Mouse (Mus musculus): ENCODE measurements around the gene Flcn.
A peak's percentile ranks its signal among the peaks of the same experiment; 100 is the strongest.
"Not testable (repeated sequence)": the region's sequence is repeated elsewhere in the genome, so short reads cannot be mapped to it uniquely, and the experiment has no call there.

The Flcn gene

GRCm38 (mm10) chr11:59809670-59810474 lies at the start of gene Flcn:
Gene Flcn (minus strand): TSS chr11:59810016.
- DNase-seq: peak; percentile 88

GRCm38 (mm10) chr11:59852865-59853264 lies 43.0 kb upstream of the Flcn start:
- no peak for DNase-seq

- peak; percentile 77 for DNase-seq
These were observed 38.4 kb upstream of the Flcn start for GRCm38 (mm10) chr11:59847891-59848884.

GRCm38 (mm10) chr11:59847131-59847530 lies 37.3 kb upstream of the Flcn start:
- peak; percentile 64 for DNase-seq

- DNase-seq: no peak
These were observed 36.5 kb upstream of the Flcn start for GRCm38 (mm10) chr11:59846311-59846710.

- DNase-seq: peak; percentile 96
These were observed 29.8 kb upstream of the Flcn start, which contains the start of gene Cops3 for GRCm38 (mm10) chr11:59839459-59840126. Gene Cops3 (minus strand): TSS chr11:59839838.

- DNase-seq: peak; percentile 93
These were observed 29.2 kb upstream of the Flcn start, which contains the start of gene Nt5m for GRCm38 (mm10) chr11:59839008-59839458. Gene Nt5m (plus strand): TSS chr11:59839447.

- no peak for DNase-seq
These were observed 28.6 kb upstream of the Flcn start for GRCm38 (mm10) chr11:59838426-59838825.

- not testable (repeated sequence) for DNase-seq
These were observed 28.0 kb upstream of the Flcn start for GRCm38 (mm10) chr11:59837789-59838188.

GRCm38 (mm10) chr11:59821625-59822024 lies 11.8 kb upstream of the Flcn start:
- no peak for DNase-seq

- no peak for DNase-seq
These were observed 8.1 kb upstream of the Flcn start for GRCm38 (mm10) chr11:59817916-59818315.

- no peak for DNase-seq
These were observed 5.8 kb upstream of the Flcn start for GRCm38 (mm10) chr11:59815482-59816065.

GRCm38 (mm10) chr11:59814936-59815335 lies 5.1 kb upstream of the Flcn start:
- no peak for DNase-seq

GRCm38 (mm10) chr11:59814311-59814710 lies 4.5 kb upstream of the Flcn start:
- DNase-seq: no peak

GRCm38 (mm10) chr11:59813276-59813675 lies 3.5 kb upstream of the Flcn start:
- no peak for DNase-seq

- no peak for DNase-seq
These were observed 1.4 kb upstream of the Flcn start for GRCm38 (mm10) chr11:59811211-59811610.

GRCm38 (mm10) chr11:59810480-59811158 lies 803 bp upstream of the Flcn start:
- no peak for DNase-seq

GRCm38 (mm10) chr11:59809071-59809669 lies 646 bp downstream of the Flcn start:
- DNase-seq: no peak

GRCm38 (mm10) chr11:59808170-59808960 lies 1.5 kb downstream of the Flcn start:
- no peak for DNase-seq

- peak; percentile 57 for DNase-seq
These were observed 4.2 kb downstream of the Flcn start for GRCm38 (mm10) chr11:59805656-59806055.

Data from cerebellum, adult 11-12 months (tissue).